Mouse (Mus musculus) cerebellum, postnatal 14 days (tissue): Measurements from ENCODE around the gene Ttn.
A peak's percentile ranks its signal among the peaks of the same experiment; 100 is the strongest.

ENCODE experiments used
- DNase-seq, 2 experiments: peaks; one replicate each; pipeline ENCODE4 v3.0.0; 2021; ENCODE audit warnings: mixed read lengths in 2 of 2

Gene Ttn

DNA sequence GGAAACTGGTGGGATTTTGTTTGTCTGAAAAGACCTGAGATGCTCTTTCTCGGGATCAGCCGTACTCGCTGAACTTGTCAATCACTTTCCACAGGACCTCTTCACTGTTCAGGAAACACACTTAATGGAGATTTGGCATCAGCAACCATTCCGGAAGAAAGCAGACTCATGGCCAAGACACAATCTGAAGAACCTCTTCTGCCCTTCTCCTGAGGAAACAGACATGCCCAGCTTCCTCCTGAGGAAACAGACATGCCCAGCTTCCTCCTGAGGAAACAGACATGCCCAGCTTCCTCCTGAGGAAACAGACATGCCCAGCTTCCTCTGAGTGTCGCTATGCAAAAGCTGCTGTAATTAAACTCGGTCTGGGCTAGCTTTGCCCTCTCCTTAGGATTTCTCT, 287.1 kb downstream of the Ttn start:
- DNase-seq = no peak

DNA sequence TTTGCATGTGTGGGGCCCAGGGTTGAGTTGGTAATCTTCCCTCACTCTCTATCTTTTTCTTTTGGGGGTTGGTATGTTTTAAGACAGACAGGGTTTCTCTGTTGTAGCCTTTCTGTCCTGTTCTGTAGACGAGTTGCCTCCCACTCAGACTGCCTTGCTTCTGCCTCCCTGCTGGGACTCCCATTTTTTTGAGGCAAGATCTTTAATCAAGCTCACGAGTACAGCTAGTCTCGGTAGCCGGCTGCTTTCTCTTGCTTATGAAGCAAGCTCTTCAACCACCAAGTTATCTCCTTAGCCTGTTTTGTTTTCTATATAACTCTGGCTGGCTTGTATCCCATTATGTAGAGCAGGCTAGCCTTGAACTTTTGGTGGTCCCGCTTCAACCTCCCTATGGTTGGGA, 288.6 kb downstream of the Ttn start:
- no peak for DNase-seq

DNA sequence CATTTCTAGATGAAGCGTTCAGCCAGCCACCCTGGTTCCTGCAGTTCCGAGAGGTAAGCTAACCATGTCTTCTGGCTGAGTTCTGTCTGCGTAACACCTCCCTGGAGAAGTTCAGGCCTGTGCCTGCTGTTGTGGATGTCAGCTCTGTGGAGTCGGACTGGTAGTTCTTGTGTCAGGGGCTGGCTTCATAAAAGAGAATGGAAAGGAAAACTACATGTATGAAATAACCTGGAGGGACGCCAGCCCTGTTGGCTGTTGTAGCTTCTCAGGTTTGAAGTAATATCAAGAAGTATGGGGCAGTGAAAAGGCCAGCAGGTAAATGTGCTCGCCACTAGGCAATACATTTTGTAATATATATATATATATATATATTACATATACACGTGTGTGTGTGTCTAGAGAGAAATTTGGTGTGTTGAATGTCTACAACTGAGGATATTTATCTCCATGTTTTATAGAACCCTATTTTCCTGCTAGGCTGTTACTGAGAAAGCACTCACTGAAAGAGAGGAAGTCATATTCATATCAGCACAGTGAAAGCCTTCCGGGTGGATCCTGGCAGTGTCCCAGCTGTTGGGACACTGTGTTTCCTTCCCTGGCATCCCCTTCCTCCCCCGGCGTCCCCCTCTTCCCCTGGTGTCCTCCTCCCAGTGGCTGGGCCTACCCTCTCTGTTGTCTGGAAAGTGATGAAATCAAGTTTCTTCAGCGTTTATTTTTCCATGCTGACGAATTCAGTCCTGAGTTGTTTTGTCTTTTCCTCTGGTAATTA, 291.7 kb downstream of the Ttn start:
- DNase-seq = no peak

DNA sequence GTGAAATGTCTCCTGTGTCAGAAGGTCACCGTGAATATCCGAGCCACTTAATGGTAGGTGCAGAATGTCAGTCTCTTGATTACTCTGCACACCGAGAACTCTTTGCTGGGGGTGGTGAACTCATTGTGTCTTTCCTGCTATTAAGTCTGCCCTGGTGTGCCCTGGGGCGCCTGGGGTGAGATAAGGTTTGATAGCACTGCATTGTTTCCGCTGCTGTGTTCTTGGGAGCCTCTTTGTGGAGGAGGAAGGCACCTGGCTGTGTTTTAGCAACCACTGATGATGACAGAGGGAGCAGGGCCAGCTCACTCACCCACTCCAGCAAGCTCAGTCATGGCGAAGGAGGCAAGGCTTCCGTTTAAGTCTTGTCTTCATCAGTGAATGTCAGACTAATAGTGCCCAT, 294.2 kb downstream of the Ttn start:
- DNase-seq = no peak

DNA sequence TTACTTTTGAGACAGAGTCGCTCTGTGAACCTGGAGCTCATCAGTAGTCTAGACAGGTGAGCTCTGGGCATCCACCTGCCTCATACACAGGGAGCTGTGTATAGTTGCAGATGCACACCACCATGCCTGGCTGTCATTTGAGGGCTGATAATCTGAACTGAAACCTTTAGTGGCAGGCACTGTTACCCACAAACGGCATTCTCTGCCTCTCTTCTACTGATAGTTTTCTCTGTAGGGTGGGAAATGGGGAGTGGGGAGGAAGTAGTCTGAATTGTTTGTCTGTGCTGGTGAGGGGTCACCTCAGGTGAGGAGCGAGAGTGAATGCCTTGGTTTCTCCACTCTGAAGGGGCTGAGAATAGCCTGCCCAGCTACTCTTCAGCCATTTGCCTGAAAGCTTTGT, 294.7 kb downstream of the Ttn start:
- DNase-seq = no peak

DNA sequence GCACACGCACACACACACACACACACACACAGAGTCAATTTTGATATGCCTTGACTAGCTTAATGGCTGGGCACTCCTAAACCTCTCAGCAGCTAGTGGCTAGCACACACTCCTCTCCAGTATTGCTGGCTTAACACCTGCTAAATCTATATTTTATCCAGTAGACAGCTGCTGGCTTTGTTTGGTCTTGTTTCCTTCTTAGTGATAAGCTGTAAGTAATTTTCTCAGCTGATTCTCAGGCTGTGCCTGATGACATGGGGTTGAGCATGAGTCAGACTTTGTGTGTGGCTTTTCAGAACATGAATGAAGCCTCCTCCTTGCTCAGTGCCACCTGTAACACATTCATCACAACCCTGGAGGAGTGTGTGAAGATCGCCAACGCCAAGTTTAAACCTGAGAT, 295.4 kb downstream of the Ttn start:
- DNase-seq = no peak

DNA sequence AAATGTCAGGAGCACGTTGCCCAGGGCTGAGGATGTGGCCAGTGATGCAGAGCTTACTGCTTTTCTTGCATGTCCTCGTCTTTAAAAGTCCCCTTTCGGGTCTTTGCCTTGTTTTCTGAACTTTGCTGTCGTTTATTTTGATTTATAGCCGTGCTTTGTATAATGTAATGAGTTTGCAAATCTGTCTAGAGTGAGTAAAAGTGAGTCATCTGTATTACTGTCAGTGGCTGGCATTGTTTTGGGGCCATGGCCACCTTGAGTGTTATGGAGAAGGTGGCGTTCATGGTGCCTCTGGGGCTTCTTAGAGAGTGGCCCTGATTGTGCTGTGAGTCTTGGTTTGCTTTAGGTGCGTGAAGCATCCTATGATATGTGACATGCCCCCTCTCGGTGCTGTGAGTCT, 300.0 kb downstream of the Ttn start:
- DNase-seq = no peak

DNA sequence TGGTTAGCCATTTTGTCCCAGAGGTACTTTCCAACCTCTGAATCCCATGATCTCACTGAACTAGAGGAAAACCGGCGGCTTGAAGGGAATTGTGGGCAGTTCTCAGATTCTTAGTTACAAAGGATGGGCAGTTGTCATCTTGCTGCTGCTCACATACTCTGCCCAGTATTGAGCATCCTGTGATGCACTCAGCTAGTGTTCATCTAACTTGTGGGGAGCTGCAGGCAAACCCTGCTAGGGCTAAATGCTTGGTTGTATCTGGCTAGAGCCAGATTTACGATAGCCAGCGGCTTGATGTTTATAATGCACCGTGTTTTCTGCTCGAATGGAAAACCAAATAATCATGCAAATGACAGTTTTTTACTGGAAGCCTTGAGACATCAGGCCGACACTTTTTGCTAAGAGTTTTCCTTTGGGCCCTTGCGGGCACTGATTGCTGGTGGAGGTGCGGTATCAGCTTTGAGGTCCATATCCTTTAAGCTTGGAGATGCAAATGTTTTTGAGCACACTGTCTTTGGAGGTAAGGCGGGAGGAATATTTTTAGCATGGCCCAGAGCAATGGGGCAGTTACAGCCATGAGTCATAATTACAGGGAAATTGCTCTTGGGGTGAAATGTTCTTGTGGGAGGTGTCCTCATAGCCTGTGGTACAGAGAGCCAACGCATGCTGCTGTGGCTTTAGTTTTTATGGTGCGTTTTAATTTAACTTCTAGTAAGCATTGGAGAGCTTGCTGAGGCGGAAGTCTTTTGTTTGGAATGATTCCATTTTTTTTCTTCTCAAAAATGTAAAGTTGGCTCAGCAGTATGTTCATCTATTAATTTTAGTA, 305.7 kb downstream of the Ttn start:
- DNase-seq = no peak

DNA sequence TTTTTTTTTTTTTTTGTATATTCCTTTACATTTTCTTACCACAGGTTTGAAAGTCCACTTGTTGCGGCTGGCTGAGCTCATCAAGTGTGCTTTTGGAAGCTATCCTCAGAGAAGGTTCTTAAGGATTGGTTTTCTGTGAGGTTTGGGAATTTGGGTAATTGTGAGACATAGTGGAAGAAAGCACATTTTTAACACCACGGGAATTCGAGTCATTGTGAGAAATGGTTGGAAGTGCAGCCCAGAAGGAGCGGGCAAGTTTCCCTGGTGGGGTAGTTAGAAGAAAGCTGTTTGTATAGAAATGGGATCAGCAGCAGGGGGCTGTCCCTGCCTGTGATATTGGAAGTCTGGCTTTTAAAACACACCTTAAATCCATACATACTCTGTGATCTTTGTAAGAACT, 306.4 kb downstream of the Ttn start:
- peak in 1 of 2 experiments; percentile 10 for DNase-seq

DNA sequence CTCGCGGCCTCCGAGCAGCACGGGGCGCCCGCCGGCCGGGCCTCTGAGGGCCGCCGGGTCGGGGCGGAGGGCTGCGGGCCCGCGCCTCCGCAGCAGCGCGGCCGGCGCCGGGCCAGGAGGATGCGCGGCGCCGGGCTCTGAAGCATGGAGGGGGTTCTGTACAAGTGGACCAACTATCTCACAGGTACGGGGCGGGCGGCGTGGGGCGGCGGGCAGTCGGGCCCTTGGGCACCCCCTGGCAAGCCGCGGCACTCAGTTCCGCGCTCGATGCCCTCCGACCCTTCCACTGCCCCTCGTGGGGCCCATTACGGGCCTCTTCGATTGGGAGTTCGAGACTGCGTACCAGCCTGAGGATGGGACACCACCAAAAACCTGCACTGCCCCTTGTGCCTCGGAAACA, 306.9 kb downstream of the Ttn start:
- peak in 1 of 2 experiments; percentile 55 for DNase-seq

DNA sequence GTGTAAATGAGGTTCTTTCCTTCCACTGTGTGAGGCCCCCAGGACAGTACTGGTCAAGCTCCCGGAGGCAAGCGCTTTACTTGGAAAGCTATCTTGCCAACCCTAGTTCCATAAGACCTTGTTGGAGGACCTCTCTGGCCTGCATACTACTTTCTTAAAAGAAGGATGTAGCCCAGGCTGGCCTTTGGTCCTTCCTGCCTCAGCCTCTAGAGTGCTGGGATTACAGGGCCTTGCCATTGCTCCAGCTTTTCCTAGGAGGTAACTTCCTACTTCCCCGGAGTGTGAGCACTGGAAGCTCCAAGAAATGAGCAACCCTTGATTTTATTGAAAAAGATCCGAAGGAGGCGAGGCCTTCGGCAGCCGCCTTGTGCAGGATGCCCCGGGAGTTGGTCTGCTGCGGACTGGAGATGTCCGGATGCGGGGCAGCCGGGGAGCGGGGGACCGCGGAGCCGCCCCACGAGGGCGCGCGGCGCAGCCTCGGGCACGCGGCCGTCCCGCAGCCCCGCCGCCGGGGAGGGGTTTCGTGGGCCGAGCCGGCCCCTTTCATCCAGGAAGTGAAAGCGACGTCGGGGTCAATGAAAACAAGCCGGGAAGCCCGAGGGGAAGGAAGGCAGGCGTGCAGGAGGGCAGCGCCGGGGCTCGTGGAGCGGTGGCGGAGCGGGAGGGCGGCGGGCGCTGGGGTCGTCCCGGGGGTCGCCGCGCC, 307.5 kb downstream of the Ttn start, which contains the start of gene Plekha3:
Plekha3 (plus strand) TSS at position 557 of the 703 bp plus-strand sequence.
- peak; percentile 86 to 88 for DNase-seq

DNA sequence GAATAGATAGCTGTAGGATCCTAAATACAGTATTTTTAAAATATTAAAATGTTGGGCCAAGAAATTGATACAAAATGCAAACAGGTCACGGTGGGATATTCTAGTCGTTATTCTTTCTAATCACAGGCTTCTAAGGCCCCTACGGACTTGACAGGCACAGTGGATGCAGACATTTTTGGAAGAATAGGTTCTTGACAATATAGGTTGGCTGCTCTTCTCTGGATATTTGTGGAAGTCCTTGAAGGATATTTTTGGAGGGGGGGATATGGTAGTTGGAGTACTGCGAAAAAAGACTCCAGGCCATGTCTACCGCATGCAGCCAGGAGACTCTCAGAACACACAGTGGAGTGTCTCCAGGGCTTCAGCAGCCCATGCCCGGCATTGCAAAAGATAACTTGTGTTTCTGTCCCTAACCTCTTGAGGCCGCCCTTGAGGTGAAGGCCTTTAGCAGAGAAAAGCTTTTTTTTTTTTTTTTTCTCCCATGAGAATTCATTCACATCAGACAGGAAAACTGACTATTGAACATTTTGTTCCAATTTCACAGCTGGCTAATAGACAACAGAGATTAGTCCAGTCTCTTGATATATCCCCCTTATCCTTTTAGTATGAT, 308.8 kb downstream of the Ttn start:
- peak; percentile 37 to 54 for DNase-seq

DNA sequence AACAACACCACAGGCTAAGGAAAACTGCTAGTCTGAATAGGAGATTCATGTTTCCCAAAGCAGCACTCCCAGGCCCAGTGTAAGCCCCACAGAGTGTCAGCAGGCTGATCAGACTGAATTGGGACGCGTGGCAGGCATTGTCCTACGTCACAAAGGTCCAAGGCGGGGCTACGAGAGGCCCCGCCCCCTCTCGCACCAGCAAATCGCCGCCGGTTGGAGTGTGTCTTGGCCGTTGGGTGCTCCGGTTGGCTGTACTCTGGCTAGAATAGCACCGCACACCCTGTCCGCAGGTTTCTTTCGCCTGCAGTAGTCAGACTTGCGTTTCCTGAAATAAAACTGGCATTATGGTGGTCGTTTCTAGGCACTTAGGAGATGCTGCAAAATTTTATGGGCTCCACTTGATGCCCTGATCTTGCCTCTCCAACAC, 309.4 kb downstream of the Ttn start, which contains the start of gene Fkbp7:
Fkbp7 (minus strand) TSS at position 151 of the 427 bp plus-strand sequence.
- DNase-seq = peak; percentile 94 to 95

DNA sequence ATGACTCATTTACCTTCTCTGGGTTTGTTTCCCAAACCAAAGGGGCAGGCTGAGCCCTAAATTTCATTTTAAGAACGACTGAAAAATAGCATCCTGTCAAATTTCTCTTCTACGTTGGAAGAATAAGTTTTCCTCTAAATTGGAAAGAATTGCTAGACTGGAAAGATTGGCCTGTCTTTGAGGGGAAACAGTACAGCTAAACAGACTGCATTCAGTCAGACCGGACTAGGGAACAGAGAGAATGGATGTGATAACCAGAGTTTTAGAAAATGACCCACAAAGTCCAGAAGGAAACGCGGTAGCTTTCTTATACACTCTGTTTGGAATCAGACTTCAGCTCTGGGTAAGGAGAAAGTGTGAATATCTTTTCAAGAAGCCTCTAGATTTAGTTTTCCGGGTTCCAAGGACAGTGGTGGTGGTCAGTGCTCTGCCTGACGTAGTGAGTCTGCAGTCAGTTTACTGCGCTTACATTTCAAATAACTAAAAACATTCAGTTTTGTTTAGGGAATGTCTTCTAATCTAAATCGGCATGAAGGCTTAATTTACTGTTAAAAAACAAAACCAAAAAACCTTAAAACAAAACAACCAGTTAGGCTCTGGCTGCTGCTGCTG, 310.1 kb downstream of the Ttn start:
- DNase-seq = no peak

DNA sequence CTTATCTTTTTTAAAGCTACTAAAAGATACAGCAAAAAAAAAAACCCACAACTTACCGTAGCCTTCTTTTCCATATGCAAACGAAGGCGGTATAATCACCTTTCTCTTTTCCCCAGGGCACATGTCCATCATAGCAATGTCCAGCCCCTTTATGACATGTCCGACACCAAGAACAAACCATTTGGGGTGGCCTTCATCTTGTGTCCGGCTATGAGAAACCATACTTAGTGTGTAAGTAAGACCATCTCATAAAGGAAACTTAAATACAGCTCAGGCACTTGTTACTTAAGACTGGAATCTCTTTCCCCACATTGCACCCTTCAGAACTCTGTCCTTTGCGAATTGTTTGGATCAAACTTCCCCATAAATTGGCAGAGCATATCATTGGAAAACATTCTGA, 310.7 kb downstream of the Ttn start:
- DNase-seq = no peak

DNA sequence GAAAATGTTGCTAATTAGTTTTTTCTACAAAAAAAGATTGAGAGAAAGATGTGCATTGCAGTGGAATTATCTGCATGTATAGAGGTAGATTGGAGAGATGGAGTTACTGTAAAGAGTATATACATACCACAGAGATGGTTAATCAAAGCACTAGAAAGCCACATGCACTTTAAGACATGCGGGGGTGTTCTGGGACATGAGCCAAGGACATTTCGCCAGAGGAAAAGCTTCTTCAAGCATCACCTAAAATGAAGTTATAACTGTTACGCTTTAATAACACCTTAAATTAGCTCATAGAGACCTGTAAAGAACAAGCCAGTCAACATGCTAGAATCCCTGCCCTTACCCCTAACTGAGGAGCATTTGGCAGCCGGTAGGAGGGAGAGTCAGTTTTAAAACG, 315.1 kb downstream of the Ttn start:
- DNase-seq = no peak

DNA sequence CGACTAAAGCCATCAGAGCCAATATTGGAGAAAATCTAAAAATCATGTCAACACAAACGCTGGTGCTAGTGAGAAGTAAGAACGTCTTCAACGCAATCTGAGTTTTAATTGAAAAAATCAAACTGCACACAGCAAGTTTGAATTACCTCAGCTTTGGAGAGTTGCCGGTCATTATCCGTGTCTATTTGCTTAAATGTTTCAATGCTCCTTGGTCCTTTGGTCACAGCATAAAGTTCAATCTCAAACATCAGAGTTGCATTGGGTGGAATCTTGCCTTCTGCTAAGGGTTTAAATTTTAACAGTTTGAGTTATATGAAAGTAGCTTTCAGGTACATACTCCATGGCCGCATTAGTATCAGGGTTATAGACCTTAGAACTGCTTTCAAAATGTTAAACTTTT, 316.8 kb downstream of the Ttn start:
- DNase-seq = no peak

DNA sequence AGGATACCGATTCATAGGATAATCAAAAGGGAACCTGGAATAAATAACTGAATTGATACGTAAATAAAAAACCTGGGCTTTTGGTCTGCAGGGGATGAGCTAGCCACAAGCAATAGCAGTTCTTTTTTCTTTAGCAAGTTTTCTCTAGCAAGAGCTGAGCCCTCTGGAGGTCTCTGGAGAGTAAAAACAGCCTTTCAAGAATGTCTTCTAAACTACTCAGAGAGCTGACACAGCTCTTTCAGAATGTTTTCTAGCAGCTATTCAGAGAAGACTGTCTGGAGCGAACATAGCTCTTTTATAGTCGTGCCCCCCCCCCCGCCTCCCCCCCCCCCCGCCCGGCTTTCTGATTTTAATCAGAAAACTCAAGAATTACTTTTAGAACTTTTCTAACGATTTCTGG, 322.9 kb downstream of the Ttn start:
- no peak for DNase-seq

DNA sequence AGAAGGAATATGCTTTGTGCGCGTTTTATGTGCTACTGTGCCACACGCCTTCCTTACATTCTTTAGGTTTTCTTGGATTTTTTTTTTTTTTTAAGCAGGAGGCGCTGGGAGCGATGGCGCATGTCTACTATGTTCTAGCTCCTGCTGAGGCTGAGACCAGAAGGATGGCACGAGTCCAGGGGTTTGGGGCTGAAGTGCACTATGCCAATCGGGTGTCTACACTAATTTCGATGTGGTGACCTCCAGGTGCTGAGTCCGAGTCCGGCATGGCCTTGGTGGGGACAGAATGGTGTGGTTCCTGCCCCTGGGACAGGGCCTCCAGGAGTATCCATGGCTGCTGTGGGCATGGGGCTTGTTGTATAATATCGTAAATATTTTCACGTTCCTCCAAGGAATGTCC, 323.8 kb downstream of the Ttn start:
- peak in 1 of 2 experiments; percentile 40 for DNase-seq

DNA sequence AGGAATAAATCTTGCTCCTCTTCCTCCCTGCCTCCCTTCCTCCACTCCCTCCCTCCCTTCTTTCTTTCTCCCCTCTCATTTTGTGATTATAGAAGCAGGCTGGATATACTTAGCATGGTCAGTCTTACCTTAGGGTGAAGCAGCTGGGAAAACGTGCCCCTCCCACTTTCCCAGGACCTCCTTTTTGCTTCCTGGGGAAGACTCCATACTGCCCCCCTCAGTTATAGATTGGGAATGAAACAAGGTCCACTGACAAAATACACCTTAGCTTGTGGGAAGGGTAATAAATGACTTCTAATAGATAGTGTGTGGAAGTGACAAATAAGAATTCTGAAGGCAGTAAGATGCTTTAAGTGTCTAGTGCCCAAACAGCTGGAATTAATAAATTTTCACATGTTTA, 326.4 kb downstream of the Ttn start:
- DNase-seq = no peak

DNA sequence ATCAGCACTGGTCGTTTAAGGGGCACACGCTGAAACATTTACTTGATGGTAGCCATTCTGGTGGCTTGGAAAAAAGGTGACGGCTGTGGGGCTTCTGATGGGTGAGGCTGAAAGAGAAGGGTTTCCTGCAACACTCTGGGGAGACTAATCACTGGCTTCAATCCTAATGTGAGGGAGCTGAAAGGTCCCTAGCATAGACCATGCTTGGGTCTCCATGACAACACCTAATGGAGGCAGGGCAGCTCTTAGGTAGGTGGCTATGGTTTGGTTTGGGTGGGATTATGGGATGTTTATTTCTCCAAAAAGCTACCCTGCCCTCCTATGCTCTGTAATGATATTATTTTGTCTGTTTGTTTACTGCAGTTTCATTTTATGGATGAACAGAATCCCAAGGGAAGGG, 326.9 kb downstream of the Ttn start:
- DNase-seq = no peak

DNA sequence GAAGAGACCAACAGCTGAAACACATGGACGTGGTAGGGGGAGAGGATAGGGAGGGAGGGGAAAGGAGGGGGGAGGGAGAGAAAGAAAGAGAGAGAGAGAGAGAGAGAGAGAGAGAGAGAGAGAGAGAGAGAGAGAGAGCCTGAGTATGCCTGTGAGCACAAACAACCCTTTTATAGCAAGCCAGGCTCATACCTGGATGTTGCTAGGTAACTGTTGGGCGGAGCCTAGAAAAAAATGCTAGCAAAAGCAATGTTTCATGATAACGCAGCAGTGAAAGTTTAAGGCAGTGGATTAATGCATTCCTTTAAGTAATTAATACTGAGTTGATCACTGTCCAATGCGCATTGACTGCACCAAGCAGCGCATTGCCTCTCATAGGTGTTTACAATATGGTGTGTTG, 327.7 kb downstream of the Ttn start:
- no peak for DNase-seq
